Mouse (Mus musculus) neural tube, embryonic 15.5 days (tissue): ENCODE results near the gene Dmrt1. TPM values are rescaled to one million over a fixed set of nuclear protein-coding genes. Genes with fewer than 3 reads are reported as not detected.

Experiments
- ATAC-seq: fragments of 200-750 bp; cut with Nextera tagmentation; 2 replicates; pipeline ENCODE4 v1.8.0; 2017; ENCODE audit warnings: mild to moderate bottlenecking, moderate TSS enrichment, moderate library complexity; ENCODE audit not compliant: low FRiP score
- H3K27ac ChIP-seq: fragments of 300-500 bp; sonication (generic); replicated peaks from 2 replicates; pipeline ENCODE4 v1.5.1; 2015; ENCODE audit warnings: mild to moderate bottlenecking, inconsistent platforms
- H3K27me3 ChIP-seq: fragments of 300-500 bp; sonication (generic); replicated peaks from 2 replicates; pipeline ENCODE4 v1.6.1; 2015; ENCODE audit warnings: inconsistent platforms
- H3K36me3 ChIP-seq: fragments of 300-500 bp; sonication (generic); 2 replicates; pipeline ENCODE4 v1.6.1; 2015; ENCODE audit warnings: inconsistent platforms
- H3K4me1 ChIP-seq: fragments of 300-500 bp; sonication (generic); 2 replicates; pipeline ENCODE4 v1.6.1; 2015; ENCODE audit warnings: inconsistent platforms
- H3K4me2 ChIP-seq: fragments of 300-500 bp; sonication (generic); 2 replicates; pipeline ENCODE4 v1.6.1; 2015; ENCODE audit warnings: inconsistent platforms, mild to moderate bottlenecking, moderate library complexity
- H3K4me3 ChIP-seq: fragments of 300-500 bp; sonication (generic); replicated peaks from 2 replicates; pipeline ENCODE4 v1.5.1; 2015; ENCODE audit warnings: mild to moderate bottlenecking, inconsistent platforms
- H3K9ac ChIP-seq: fragments of 300-500 bp; sonication (generic); replicated peaks from 2 replicates; pipeline ENCODE4 v1.6.1; 2015; ENCODE audit warnings: mild to moderate bottlenecking, inconsistent platforms
- H3K9me3 ChIP-seq: fragments of 300-500 bp; sonication (generic); replicated peaks from 2 replicates; pipeline ENCODE4 v1.6.1; 2016; ENCODE audit warnings: inconsistent platforms
- whole genome bisulfite sequencing: fragments of 180-500 bp; shearing (Covaris S2); methylation state at CpG from one replicate; pipeline ENCODE4 v1.1.7; 2015; ENCODE audit warnings: mixed read lengths; 5-methylcytosine and 5-hydroxymethylcytosine counted together
- polyA plus RNA-seq: library from polyadenylated mRNA; unstranded; fragments of >200 nt; fragmentation: Nextera tagmentation; extraction: Ambion mirVana; gene quantifications from 2 replicates; pipeline ENCODE4 v1.2.1, GENCODE M21; 2015

Gene Dmrt1
- polyA plus RNA-seq, 1 experiment from 2014 or later = not detected

DNA sequence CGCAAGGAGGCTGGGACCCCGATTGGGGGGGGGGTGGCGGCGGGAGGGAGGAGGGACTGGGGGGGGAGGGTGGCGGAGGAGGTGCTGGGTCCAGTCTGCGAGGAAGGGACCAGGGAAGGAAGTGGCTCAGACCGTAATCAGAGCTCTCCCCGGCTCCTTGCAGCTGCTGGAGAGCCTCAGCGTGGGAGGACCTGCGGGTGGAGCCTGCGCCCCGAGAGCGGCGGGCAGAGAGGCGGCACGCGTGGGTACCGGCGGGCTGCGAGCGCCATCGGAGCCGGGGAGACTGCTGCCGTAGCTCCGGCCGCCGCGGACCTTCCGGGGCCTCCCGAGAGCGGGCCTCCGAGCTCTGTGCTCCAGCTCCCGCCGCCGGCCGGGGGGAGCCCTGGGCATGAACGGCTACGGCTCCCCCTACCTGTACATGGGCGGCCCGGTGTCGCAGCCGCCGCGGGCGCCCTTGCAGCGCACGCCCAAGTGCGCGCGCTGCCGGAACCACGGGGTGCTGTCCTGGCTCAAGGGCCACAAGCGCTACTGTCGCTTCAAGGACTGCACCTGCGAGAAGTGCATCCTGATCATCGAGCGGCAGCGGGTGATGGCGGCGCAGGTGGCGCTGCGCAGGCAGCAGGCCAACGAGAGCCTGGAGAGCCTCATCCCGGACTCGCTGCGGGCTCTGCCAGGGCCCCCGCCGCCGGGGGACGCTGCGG is 105.1 kb downstream of the Dmrt1 start:
- H3K4me2 ChIP-seq = peak overlapping the region; percentile 49
- 0 out of 2 replicates have a peak, but pooled peaks have one; percentile 39 for ATAC-seq
- WGBS = under 1% methylated on average over 57 of the region's 71 CpGs
- no peaks in the 10 kb centered on the region for H3K36me3 ChIP-seq
- no peak overlapping the region for H3K27ac ChIP-seq
- H3K9me3 ChIP-seq = no peaks in the 10 kb centered on the region
- peaks cover 91% of the 10 kb centered on the region for H3K27me3 ChIP-seq
- H3K9ac ChIP-seq = no peak overlapping the region
- H3K4me3 ChIP-seq = peak overlapping the region; percentile 28
- H3K4me1 ChIP-seq = peaks cover 22% of the 10 kb centered on the region

GRCm38 (mm10) chr19:25611116-25611515 is 105.7 kb downstream of the Dmrt1 start:
- H3K4me3 ChIP-seq = peak overlapping the region; percentile 28
- 2% methylated on average over 42 of the region's 42 CpGs for WGBS
- H3K9ac ChIP-seq = no peak overlapping the region
- peak overlapping the region; percentile 49 for H3K4me2 ChIP-seq
- H3K27me3 ChIP-seq = peaks cover 91% of the 10 kb centered on the region
- no peaks in the 10 kb centered on the region for H3K9me3 ChIP-seq
- H3K36me3 ChIP-seq = no peaks in the 10 kb centered on the region
- no peak overlapping the region for H3K27ac ChIP-seq
- H3K4me1 ChIP-seq = peaks cover 16% of the 10 kb centered on the region
- no peak for ATAC-seq

DNA sequence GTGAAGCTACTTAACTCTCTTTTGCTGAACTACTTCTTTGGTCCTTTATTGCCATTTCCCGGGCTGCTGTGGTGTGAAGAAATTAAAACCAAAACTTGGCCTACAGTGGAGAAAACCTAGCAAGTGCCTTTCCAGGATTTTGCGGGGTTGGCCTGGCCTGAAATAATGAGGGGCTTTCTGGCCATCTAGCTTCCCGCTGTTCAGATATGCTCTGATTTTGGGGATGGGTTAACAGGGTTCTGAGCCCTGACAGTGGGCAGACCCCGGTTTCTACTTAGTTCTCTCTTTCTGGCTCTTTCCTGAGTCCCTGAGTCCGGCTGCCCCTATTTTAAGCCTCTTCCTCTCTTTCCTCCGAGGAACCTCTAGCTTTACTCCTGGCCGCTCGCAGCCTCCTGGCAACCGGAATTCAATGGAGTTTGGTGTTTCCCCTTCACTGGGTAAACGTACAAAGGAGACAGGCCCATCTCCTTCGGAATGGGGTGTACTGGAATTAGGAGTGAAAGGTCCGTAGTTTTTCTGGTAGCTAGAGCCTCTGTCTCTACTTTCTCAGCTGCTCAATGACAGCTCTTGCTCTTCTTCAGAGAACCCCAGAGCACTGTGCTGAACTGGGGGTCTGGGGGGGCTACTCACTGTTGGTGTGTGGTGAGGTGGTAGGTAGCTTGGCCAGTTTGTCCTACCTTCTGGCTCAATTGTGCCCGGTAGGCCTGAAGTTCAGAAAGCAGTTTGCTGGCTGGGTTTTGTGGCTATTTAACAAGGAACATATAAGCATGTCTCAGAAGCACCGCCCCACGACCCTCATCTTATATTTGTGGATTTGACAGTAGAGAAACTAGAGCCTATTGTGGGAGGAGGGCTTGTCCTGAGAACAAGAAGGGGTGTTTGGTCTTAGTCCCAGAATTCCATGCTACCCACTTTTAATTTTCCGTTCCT is 106.7 kb downstream of the Dmrt1 start:
- 2% methylated on average over 16 of the region's 16 CpGs for WGBS
- Histone ChIP-seq H3K4me3 (no peak overlapping the region), H3K4me1 (peaks cover 13% of the 10 kb centered on the region), H3K27me3 (peaks cover 91% of the 10 kb centered on the region), H3K9ac (no peak overlapping the region), H3K9me3 (no peaks in the 10 kb centered on the region), H3K4me2 (no peak overlapping the region), H3K27ac (no peak overlapping the region), H3K36me3 (no peaks in the 10 kb centered on the region)
- ATAC-seq = no peak

DNA sequence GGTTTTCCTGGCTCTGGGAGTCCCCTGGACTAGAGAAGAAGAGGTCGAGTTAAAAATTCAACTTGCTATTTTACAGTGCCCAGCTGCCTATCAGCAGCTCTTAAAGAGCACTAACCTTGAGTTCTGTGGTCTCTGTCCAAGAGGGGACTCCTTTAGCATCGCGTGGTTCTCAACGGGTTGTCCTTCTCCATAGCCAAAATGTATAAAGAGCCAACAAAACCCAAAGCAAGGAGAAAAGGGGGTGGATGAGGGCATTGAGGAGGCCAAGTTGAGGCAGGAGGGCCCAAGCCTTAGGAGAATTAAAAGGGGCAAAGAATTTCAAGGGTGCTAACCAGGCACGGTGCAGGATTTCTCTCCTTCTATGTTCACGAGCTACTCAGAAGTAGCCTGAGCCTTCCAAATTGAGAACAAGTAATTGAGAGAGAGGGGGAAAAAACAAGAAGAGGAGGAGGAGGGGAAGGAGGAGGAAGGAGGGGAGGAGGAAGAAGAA is 107.4 kb downstream of the Dmrt1 start:
- Histone ChIP-seq H3K27ac (no peak overlapping the region), H3K4me1 (peaks cover 13% of the 10 kb centered on the region), H3K9me3 (no peaks in the 10 kb centered on the region), H3K4me3 (no peak overlapping the region), H3K4me2 (no peak overlapping the region), H3K36me3 (no peaks in the 10 kb centered on the region), H3K27me3 (peaks cover 91% of the 10 kb centered on the region), H3K9ac (no peak overlapping the region)
- ATAC-seq = no peak
- WGBS = 3% methylated on average over 6 of the region's 6 CpGs

GRCm38 (mm10) chr19:25613476-25614300 is 108.3 kb downstream of the Dmrt1 start:
- peaks cover 91% of the 10 kb centered on the region for H3K27me3 ChIP-seq
- no peak overlapping the region for H3K4me2 ChIP-seq
- WGBS = 6% methylated on average over 13 of the region's 13 CpGs
- H3K4me1 ChIP-seq = peaks cover 13% of the 10 kb centered on the region
- no peaks in the 10 kb centered on the region for H3K9me3 ChIP-seq
- no peak overlapping the region for H3K9ac ChIP-seq
- no peak overlapping the region for H3K4me3 ChIP-seq
- ATAC-seq = no peak
- no peak overlapping the region for H3K27ac ChIP-seq
- no peaks in the 10 kb centered on the region for H3K36me3 ChIP-seq

DNA sequence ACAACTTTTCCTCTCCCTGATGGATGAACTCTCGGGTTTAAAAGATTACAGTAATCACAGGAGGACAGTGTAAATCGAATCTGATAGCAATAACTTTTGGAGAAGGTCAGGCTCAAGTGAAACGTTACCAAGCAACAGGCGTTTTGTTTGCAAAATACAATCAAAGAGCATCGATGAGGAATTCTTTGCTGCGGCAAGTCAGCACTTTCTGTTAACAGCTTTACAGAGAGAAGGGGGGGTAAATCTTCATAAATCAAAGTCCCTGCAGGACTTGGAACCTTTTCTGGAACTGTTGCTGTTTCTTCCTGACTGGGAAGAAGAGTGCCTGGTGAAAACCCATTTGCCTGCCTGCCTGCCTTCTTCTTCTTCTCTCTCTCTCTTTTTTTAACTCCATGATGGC is 110.5 kb downstream of the Dmrt1 start:
- no peak overlapping the region for H3K9ac ChIP-seq
- H3K27ac ChIP-seq = no peak overlapping the region
- peaks cover 5% of the 10 kb centered on the region for H3K4me1 ChIP-seq
- H3K4me3 ChIP-seq = no peak overlapping the region
- ATAC-seq = no peak
- H3K36me3 ChIP-seq = no peaks in the 10 kb centered on the region
- WGBS = 13% methylated on average over 6 of the region's 6 CpGs
- H3K9me3 ChIP-seq = no peaks in the 10 kb centered on the region
- peaks cover 98% of the 10 kb centered on the region for H3K27me3 ChIP-seq
- H3K4me2 ChIP-seq = no peak overlapping the region

- peak overlapping the region; percentile 55 for H3K4me2 ChIP-seq
- H3K4me3 ChIP-seq = peak overlapping the region; percentile 32
- H3K9me3 ChIP-seq = no peaks in the 10 kb centered on the region
- no peak overlapping the region for H3K27ac ChIP-seq
- H3K36me3 ChIP-seq = no peaks in the 10 kb centered on the region
- H3K27me3 ChIP-seq = peaks cover 90% of the 10 kb centered on the region
- H3K4me1 ChIP-seq = peaks cover 8% of the 10 kb centered on the region
- WGBS = 31% methylated on average over 54 of the region's 54 CpGs
- H3K9ac ChIP-seq = no peak overlapping the region
- 0 out of 2 replicates have a peak, but pooled peaks have one; percentile 47 for ATAC-seq
Measured at GRCm38 (mm10) chr19:25622291-25623251, 117.2 kb downstream of the Dmrt1 start.

DNA sequence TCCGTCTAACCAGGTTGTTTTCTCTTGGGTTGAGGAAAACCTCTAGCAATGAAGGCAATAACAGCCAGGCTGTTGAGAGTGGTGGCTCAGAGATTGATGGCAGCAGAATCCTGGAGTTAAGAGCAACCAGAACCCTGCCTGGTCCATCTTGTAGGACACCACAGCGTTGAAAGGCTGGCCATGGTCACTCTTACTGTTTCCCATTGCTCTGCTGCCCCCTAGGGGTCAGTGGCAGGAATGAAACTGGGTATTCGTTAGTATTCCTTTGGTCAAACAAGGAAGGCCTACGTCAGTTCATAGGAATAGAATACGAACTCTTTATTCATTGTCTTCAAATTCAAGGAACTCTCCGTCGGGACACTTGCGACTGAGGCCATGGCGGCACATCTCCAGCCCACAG is 123.1 kb downstream of the Dmrt1 start:
- WGBS = 10% methylated on average over 9 of the region's 9 CpGs
- Histone ChIP-seq H3K4me2 (no peak overlapping the region), H3K9ac (no peak overlapping the region), H3K4me1 (no peaks in the 10 kb centered on the region), H3K36me3 (no peaks in the 10 kb centered on the region), H3K9me3 (no peaks in the 10 kb centered on the region), H3K27ac (no peak overlapping the region), H3K27me3 (peaks cover 58% of the 10 kb centered on the region), H3K4me3 (no peak overlapping the region)
- ATAC-seq = 0 out of 2 replicates have a peak, but pooled peaks have one; percentile 57

- 0 out of 2 replicates have a peak overlapping the region, but pooled peaks have one; percentile 60 for H3K4me2 ChIP-seq
- no peaks in the 10 kb centered on the region for H3K36me3 ChIP-seq
- no peak overlapping the region for H3K4me3 ChIP-seq
- no peak overlapping the region for H3K9ac ChIP-seq
- ATAC-seq = no peak
- no peaks in the 10 kb centered on the region for H3K9me3 ChIP-seq
- 87% methylated on average over 5 of the region's 5 CpGs for WGBS
- no peak overlapping the region for H3K27ac ChIP-seq
- H3K27me3 ChIP-seq = peaks cover 8% of the 10 kb centered on the region; the same call in 1 of the 2 replicates
- H3K4me1 ChIP-seq = peaks cover 2% of the 10 kb centered on the region; the same call in 1 of the 2 replicates
Measured at GRCm38 (mm10) chr19:25635119-25635518, 129.7 kb downstream of the Dmrt1 start.

- 0 out of 2 replicates have a peak overlapping the region, but pooled peaks have one; percentile 41 for H3K9ac ChIP-seq
- no peaks in the 10 kb centered on the region for H3K36me3 ChIP-seq
- H3K4me3 ChIP-seq = peak overlapping the region; percentile 35
- H3K27ac ChIP-seq = no peak overlapping the region
- H3K4me1 ChIP-seq = peaks cover 2% of the 10 kb centered on the region; the same call in 1 of the 2 replicates
- no peaks in the 10 kb centered on the region for H3K9me3 ChIP-seq
- WGBS = 13% methylated on average over 22 of the region's 22 CpGs
- H3K4me2 ChIP-seq = peak overlapping the region; percentile 60
- H3K27me3 ChIP-seq = peaks cover 5% of the 10 kb centered on the region; the same call in 1 of the 2 replicates
- peak; percentile 80; the same call in 1 of the 2 replicates for ATAC-seq
Measured at GRCm38 (mm10) chr19:25635622-25636244, 130.3 kb downstream of the Dmrt1 start.
